Mouse (Mus musculus) thymus, adult 2 months (tissue): ENCODE measurements around the gene Akt3. TPM values are rescaled to one million over a fixed set of nuclear protein-coding genes. Genes with fewer than 3 reads are reported as not detected.

Experiments used
- DNase-seq: peaks from one replicate; pipeline ENCODE4 v3.0.0; 2021
- H3K27ac ChIP-seq: fragments of 200-500 bp; 2 replicates; pipeline ENCODE4 v1.5.1; 2012; ENCODE audit warnings: low read length, control low read depth; ENCODE audit not compliant: control insufficient read depth, insufficient read depth
- H3K27me3 ChIP-seq: fragments of 200-500 bp; 2 replicates; pipeline ENCODE4 v1.6.1; 2012; ENCODE audit warnings: mild to moderate bottlenecking, low read length, moderate library complexity, mixed read lengths; ENCODE audit not compliant: control insufficient read depth, insufficient read depth
- H3K36me3 ChIP-seq: fragments of 200-500 bp; 2 replicates; pipeline ENCODE4 v1.6.1; 2012; ENCODE audit warnings: mild to moderate bottlenecking, low read length, moderate library complexity; ENCODE audit not compliant: control insufficient read depth, insufficient read depth
- H3K4me1 ChIP-seq: fragments of 200-500 bp; replicated peaks from 2 replicates; pipeline ENCODE4 v1.6.1; 2012; ENCODE audit warnings: low read length; ENCODE audit not compliant: control insufficient read depth, insufficient read depth
- H3K4me3 ChIP-seq: fragments of 200-500 bp; 2 replicates; pipeline ENCODE4 v1.5.1; 2012; ENCODE audit warnings: mild to moderate bottlenecking, low read length, control low read depth, moderate library complexity; ENCODE audit not compliant: control insufficient read depth, insufficient read depth
- CTCF ChIP-seq: fragments of 200-500 bp; IDR thresholded peaks from 2 replicates; pipeline ENCODE4 v1.5.1; 2012; ENCODE audit warnings: mild to moderate bottlenecking, control low read depth, low read length, moderate library complexity, borderline replicate concordance; ENCODE audit not compliant: control insufficient read depth, poor library complexity, insufficient read depth; ENCODE audit errors: extremely low read depth
- POLR2A ChIP-seq: fragments of 200-500 bp; IDR thresholded peaks from 2 replicates; pipeline ENCODE4 v1.6.1; 2012; ENCODE audit warnings: mild to moderate bottlenecking, low read length, control low read depth, moderate library complexity; ENCODE audit not compliant: control insufficient read depth, poor library complexity, insufficient read depth; ENCODE audit errors: extremely low read depth
- WGBS: fragments of 180-500 bp; shearing (Covaris S2); methylation state at CpG from one replicate; pipeline ENCODE4 v1.1.7; 2018; 5-methylcytosine and 5-hydroxymethylcytosine counted together
- polyA plus RNA-seq: library from polyadenylated mRNA; depleted of rRNA; stranded (reverse); fragments of >200 nt; gene quantifications from 2 replicates; pipeline ENCODE4 v1.2.3, GENCODE M21; 2012

Akt3 gene
- polyA plus RNA-seq, 1 experiment = 6.6 TPM

GRCm38 (mm10) chr1:177011688-177012087 is 246.3 kb downstream of the Akt3 start:
- 92% methylated on average over 13 of the region's 13 CpGs for WGBS
- no peak for TF ChIP-seq POLR2A
- no peak for TF ChIP-seq CTCF
- Histone ChIP-seq H3K36me3 (no peaks in the 10 kb centered on the region), H3K4me1 (peaks cover 9% of the 10 kb centered on the region; the same call in 1 of the 2 replicates), H3K4me3 (no peak overlapping the region), H3K27ac (no peak overlapping the region), H3K27me3 (no peaks in the 10 kb centered on the region)
- DNase-seq = no peak

GRCm38 (mm10) chr1:177010607-177011302 is 247.2 kb downstream of the Akt3 start:
- Histone ChIP-seq H3K4me3 (no peak overlapping the region), H3K36me3 (no peaks in the 10 kb centered on the region), H3K4me1 (peaks cover 9% of the 10 kb centered on the region; the same call in 1 of the 2 replicates), H3K27me3 (no peaks in the 10 kb centered on the region), H3K27ac (no peak overlapping the region)
- DNase-seq = no peak
- WGBS = 96% methylated on average over 6 of the region's 6 CpGs
- TF ChIP-seq CTCF (no peak), POLR2A (no peak)

DNA sequence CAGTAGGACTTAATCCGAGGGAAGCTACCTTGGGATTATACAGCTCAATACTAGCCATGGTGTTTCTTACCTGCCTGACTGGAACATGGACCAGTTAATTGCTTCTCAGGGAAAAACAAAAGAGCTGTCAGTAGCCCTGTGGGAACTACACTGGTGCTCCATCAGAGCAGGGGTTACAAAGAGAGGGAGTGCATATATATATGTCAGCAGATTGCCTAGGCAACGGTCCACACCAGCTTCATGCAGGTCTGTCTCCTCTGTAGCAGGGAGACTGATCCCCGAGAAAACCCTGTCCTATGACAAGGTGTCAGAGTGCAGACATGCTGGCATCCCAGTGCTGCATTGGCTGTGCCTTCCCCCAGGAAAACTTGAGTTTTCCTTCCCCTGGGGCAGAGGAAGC is 248.0 kb downstream of the Akt3 start:
- H3K4me3 ChIP-seq = no peak overlapping the region
- WGBS = 95% methylated on average over 3 of the region's 3 CpGs
- H3K36me3 ChIP-seq = no peaks in the 10 kb centered on the region
- TF ChIP-seq POLR2A (no peak), CTCF (no peak)
- no peak for DNase-seq
- H3K27me3 ChIP-seq = no peaks in the 10 kb centered on the region
- H3K4me1 ChIP-seq = peaks cover 9% of the 10 kb centered on the region; the same call in 1 of the 2 replicates
- no peak overlapping the region for H3K27ac ChIP-seq

DNA sequence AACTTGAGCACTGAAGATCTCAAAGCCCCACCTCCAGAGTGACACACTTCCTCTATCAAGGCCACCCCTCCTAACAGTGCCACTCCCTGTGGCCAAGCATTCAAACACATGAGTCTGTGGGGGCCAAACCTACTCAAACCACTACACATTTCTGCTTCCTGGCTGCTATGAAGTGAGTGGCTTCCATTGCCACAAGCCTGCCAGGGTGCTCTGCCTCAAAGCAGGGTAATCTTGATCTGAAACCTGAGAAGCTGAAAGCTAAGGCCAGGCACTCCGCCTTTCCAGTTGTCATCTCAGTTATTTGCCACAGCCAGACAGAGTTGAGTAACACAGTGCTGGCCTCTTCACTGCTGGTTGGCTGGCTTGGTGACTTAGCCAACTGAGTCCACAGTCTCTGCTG is 249.2 kb downstream of the Akt3 start:
- Histone ChIP-seq H3K36me3 (no peaks in the 10 kb centered on the region), H3K27me3 (no peaks in the 10 kb centered on the region), H3K27ac (no peak overlapping the region), H3K4me3 (no peak overlapping the region), H3K4me1 (peaks cover 9% of the 10 kb centered on the region; the same call in 1 of the 2 replicates)
- 65% methylated on average over 1 of the region's 1 CpGs for WGBS
- TF ChIP-seq POLR2A (no peak), CTCF (no peak)
- DNase-seq = no peak

DNA sequence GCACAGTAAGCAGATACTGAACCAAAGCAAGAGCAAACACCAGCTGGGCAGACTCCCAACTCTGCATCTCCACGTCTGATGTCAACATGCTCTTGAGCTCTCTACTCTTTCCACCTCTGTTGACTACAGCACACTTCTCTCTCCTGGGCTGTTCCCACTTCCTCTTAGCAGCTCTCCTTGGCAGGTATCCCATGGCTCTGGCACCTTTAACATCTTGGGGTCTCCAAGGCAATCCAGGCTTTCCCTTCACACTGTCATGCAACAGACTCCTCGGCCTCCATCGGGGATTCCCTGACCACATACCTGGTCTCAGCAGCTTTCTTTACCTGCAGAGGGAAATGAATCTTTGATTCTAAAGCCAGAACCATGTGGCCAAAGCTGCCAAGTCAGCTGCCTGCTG is 250.6 kb downstream of the Akt3 start:
- WGBS = 92% methylated on average over 3 of the region's 3 CpGs
- no peaks in the 10 kb centered on the region for H3K27me3 ChIP-seq
- H3K4me3 ChIP-seq = no peak overlapping the region
- H3K27ac ChIP-seq = no peak overlapping the region
- peaks cover 9% of the 10 kb centered on the region; the same call in 1 of the 2 replicates for H3K4me1 ChIP-seq
- TF ChIP-seq POLR2A (no peak), CTCF (no peak)
- H3K36me3 ChIP-seq = no peaks in the 10 kb centered on the region
- DNase-seq = no peak

DNA sequence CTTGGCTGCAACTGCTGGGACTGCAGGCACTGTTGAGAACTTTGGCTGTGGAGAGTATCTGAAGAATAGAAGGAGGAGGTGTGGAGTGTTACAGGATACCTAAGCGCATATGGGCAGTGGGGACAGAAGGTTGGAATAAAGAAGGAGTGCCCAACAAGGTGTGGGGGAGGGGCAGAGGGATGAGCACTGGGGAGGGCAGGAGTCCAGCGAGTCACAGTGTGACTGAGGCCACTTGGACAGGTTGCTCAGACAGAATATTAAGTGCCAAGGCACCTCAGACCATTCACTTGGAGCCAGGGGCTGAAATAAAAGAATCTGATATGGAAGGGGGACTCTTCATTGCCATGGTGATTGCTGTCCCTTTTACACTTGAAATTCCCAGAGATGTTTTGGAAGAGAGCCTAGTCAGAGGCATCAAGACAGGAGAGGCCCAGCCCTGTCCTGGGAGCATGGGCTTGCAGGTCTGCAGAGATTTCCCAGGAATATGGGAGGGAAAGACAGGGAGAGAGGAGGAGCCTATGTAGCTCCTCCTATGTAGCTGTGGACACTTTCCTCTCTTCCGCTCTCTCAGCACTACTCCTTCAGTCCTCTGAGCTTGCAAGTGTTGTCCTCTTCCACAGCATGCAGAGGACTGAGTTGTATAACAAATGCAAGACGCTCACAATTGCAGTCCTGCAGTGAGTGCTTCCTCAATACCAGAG is 253.8 kb downstream of the Akt3 start:
- H3K4me1 ChIP-seq = peaks cover 17% of the 10 kb centered on the region
- TF ChIP-seq POLR2A (no peak), CTCF (no peak)
- WGBS = 96% methylated on average over 4 of the region's 4 CpGs

More for the DNA sequence above, 253.8 kb downstream of the Akt3 start:
- no peaks in the 10 kb centered on the region for H3K27me3 ChIP-seq
- no peak for DNase-seq
- no peak overlapping the region for H3K4me3 ChIP-seq
- no peak overlapping the region for H3K27ac ChIP-seq
- no peaks in the 10 kb centered on the region for H3K36me3 ChIP-seq
